Mouse (Mus musculus): ENCODE results near the gene Mef2c.

Mef2c gene

GRCm38 (mm10) chr13:83612195-83612594 is 108.4 kb downstream of the Mef2c start:
- no peak for DNase-seq

GRCm38 (mm10) chr13:83615875-83616274 is 112.0 kb downstream of the Mef2c start:
- no peak for DNase-seq

DNA sequence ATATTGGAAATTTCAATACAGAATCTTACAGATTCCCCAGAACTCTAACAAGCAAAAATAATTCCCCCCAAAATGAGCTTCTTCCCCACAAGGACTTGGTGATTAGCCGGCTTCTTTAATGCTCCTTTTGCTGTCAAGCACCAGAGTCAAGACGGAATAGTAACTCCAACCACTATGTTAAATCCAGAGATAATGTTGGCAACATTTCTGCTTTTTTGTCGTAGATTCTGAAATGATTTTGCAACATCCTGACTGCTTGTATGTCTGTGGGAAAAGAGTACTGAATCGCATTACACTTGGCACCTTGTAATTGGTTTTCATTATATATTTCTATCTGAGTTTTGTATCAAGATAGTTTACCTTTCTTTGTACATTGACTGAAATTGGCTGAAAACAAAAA is 120.8 kb downstream of the Mef2c start:
- DNase-seq: no peak

DNA sequence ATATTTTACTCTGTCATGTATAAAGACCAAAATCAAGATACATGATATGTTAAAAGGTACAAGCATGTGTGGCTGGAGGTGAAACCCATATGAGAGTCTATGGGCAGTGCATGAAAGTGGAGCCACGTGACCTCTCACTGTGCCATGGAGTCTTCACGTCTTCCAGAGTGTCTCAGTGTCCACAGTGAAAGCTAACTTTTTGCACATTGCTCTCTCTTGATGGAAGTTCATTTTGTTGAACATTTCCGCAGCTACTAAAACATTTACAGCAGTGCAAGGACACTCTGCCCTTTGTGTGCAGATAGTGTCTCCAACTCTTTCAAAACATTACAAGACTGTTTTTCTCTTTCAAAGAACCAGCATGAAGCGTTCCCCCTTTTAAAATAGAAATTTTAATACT is 123.6 kb downstream of the Mef2c start:
- DNase-seq: no peak

GRCm38 (mm10) chr13:83628139-83628538 is 124.3 kb downstream of the Mef2c start:
- no peak for DNase-seq

DNA sequence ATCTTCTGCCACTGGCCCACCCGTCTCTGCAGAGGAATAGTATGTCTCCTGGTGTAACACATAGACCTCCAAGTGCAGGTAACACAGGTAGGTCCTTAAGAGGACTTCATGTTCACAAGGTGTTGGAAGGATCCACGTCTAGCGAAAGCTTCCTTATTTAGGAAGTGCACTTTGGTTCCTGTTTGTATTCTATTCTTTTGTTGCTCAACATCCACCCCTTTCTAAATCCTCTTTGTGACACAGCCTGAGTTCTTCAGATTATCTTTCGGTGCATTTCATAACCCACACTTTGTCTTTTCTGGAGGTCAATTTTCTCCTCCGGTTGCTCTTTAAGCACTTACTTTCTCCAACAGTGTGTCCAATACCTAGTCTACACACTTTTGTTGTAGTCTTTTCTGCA is 129.3 kb downstream of the Mef2c start:
- DNase-seq: no peak

DNA sequence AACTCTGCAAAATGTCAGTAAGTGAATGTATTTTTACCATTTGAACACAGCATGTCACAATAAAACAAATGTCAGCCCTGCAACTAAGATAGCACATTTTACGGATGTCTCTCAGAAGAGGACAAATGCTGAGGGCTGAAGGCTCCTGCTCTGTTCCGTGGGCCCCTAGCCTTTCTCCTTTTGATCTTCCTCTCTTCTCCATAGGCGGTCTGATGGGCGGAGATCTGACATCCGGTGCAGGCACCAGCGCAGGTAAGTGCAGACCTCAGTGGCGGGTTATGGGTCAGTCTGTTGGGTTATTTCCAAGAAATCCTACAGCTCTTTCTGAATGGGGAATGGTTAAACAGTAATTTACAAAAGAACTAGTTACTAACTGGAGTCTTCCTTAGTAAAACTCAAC is 131.4 kb downstream of the Mef2c start:
- DNase-seq: no peak

DNA sequence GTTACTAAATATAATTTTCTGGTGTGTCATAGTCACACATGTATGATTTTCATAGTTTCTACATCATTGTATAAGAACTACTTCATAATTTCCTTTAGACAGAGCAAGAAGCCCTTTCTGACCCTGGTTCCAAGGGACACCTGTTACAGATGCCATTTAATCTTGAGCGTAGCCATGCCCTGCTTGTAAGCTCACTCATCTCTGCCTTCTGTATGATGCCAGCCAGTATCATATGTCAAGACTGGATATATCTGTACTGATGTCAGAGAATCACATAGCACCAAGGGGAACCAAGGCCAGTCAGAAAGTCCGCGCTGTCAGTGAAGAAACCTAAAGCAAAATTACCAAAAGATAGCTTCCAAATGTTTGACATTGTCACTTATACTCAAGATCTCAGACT is 133.8 kb downstream of the Mef2c start:
- no peak for DNase-seq

GRCm38 (mm10) chr13:83638735-83639134 is 134.9 kb downstream of the Mef2c start:
- DNase-seq: no peak

GRCm38 (mm10) chr13:83649051-83649450 is 145.2 kb downstream of the Mef2c start:
- no peak for DNase-seq

- peak; percentile 23 for DNase-seq
Observed at GRCm38 (mm10) chr13:83649795-83650476, 146.1 kb downstream of the Mef2c start.

GRCm38 (mm10) chr13:83650807-83651206 is 147.0 kb downstream of the Mef2c start:
- no peak for DNase-seq

GRCm38 (mm10) chr13:83651941-83652548 is 148.2 kb downstream of the Mef2c start:
- no peak for DNase-seq

- DNase-seq: no peak
Observed at GRCm38 (mm10) chr13:83652560-83652959, 148.7 kb downstream of the Mef2c start.

- DNase-seq: peak; percentile 92
Observed at GRCm38 (mm10) chr13:83654889-83655769, 151.3 kb downstream of the Mef2c start.

- DNase-seq: no peak
Observed at GRCm38 (mm10) chr13:83656094-83656493, 152.3 kb downstream of the Mef2c start.

- peak; percentile 31 for DNase-seq
Observed at GRCm38 (mm10) chr13:83656773-83657172, 152.9 kb downstream of the Mef2c start.

GRCm38 (mm10) chr13:83660722-83661121 is 156.9 kb downstream of the Mef2c start:
- no peak for DNase-seq

DNA sequence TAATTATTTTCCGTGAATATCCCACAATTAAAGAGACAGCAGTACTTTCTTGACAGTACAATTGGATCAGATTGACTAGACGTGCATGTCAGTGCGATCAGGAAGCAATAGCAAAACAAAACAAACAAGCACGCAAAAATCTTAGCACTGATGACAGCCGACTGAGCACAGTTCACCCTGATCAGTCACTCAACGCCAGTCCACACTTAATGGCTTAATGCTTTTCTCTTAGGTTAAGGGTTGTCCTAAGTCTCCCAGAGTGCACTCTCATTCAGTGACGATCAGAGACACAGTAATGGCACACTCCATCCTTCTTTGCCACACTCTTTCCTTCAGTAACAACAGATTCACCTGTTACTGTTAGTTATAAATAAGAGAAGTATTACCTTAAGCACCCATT is 157.3 kb downstream of the Mef2c start:
- no peak for DNase-seq

- no peak for DNase-seq
Observed at GRCm38 (mm10) chr13:83662089-83662551, 158.3 kb downstream of the Mef2c start.

DNA sequence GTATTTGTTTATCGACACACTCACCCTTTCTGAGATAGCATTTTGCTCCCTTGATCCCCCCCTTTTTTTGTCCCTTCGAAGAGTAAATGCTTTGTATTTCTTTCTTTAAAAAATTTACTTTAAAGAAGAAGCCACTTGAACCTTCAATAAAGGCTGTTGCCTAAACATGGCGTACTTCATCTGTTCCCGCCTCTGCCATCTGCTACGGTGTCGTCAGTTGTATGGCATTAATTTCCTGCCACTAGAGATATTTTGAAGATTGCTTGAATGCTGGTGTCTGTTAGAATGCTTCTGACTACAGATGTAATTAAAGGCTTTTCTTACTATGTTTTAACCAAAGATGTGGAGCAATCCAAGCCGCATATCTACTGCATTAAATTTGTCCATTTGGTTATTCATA is 162.3 kb downstream of the Mef2c start:
- DNase-seq: no peak

DNA sequence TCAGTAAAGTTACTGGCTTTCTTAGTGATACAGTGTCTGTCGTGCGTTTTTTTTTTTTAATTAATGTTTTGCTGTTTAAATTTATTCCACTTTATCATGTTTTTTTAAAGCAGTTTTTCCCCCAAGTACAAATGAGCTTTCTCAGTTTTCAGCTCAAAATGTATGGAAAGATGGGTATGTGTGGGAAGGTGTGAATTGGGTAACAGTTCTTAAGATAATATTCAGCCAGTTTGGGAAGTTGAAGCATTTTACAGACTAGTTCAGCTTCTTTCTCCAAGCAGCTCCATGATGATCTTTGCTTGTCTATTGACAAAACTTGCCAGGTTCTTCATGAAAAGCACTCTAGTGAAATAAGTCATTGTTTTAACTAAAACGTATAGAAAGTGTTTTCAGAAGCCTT is 163.2 kb downstream of the Mef2c start:
- no peak for DNase-seq

DNA sequence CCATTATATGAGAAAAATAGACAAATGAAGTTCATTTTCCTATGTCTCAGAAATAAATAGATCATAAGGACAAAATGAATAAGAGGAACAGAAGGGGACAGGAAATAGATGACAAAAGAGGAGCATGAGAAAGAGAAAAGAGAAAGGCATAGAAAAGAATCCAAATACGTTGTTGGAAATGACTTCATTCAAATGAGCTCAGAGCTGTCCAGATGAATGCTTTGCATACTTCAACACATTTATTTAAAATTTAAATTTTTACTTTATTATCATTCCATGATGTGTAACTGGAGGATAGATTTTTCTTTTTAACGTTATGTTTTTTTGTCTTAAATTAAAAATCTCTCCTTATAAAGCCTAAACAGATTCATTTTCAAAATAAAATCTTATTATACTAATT is 203.8 kb downstream of the Mef2c start:
- DNase-seq: no peak
